Mouse (Mus musculus) Muller cell, postnatal 12 days (primary cell): Measurements from ENCODE around the gene Rpl37a.

Experiments used
- DNase-seq: peaks from one replicate; pipeline ENCODE4 v3.0.0-alpha.2; 2015; ENCODE audit errors: inconsistent ontology term

Gene Rpl37a

GRCm38 (mm10) chr1:72710753-72711653 is at the start of gene Rpl37a:
Rpl37a (plus strand) TSS chr1:72711290.
- DNase-seq, result peak; percentile 91

DNA sequence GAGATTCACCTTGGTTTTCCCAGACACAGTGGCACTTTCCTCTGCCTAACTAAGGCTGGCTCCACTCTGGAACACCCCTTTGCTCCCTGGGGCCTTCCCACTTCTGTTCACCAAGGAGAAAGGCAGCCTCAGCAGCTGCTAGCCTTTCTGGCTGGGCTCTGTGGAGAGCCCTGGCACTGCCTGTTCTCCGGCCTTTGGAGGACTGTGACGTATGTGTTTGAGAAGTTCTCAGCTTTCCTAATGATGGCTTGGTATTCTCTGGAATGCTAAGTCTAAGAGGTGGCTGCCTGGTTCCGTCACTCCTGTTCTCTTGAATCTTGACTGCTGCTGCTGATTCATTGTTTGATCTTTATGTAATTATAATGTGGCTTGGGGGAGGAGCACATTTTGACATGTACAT is 38.0 kb upstream of the Rpl37a start:
- DNase-seq, result no peak

DNA sequence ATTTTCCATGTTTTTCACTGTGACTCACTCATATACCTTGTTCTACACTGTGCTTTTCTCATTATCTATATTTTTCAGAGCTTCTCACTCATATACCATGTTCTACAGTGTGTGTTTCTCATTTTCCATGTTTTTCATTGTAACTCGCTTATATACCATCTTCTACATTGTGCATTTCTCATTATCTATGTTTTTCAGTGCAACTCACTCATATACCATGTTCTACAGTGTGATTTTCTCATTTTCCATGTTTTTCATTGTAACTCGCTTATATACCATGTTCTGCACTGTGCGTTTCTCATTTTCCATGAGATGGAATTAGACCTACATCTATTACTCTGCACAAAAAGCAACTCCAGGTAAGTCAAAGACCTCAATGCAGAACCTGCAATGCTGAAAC is 14.8 kb upstream of the Rpl37a start:
- peak; percentile 57 for DNase-seq

DNA sequence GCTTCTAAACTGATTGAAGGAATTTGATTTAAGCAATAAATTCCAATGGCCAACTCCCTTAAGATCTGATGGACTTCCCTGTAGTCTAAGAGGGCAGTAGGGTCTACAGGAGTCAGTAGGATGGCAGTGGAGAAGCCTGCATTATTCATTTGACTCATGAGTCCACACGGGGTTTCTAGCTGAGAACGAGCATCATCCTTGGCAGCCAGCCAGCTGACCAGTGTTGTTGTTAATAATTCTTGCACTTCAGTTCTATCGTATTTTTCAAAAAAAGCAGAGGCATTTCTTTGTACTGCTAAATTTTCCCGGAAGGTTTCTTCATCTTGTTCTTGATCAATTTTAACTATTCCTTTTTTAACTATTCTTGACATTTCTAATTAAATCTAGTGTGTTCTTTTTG is 12.4 kb upstream of the Rpl37a start:
- no peak for DNase-seq

GRCm38 (mm10) chr1:72700479-72700878 is 10.6 kb upstream of the Rpl37a start, which contains the start of gene Ankar:
Ankar (minus strand) TSS chr1:72700579.
- no peak for DNase-seq

DNA sequence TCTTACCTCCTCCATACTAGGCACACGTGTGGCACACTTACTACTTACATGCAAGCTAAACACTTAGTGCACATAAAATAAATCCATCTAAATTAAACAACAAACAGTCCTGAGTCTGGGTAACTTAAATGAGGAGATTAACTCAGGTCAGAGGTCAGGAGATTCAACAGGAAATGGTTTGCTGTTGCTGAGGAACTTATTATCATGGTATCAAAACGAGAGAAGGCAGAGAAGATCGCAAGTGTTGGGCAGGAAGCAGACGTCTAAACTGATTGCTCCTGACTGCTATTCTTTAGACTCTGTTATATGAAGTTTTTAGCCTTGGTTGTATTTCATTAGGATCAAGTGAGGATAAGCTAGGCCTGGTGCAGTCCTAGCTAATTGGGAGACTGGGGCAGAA is 3.6 kb upstream of the Rpl37a start:
- no peak for DNase-seq

GRCm38 (mm10) chr1:72711684-72712083 is 594 bp downstream of the Rpl37a start:
- DNase-seq, result no peak

- DNase-seq, result no peak
Observed at GRCm38 (mm10) chr1:72714547-72714946, 3.5 kb downstream of the Rpl37a start.

GRCm38 (mm10) chr1:72715065-72715464 is 4.0 kb downstream of the Rpl37a start:
- no peak for DNase-seq

- no peak for DNase-seq
Observed at GRCm38 (mm10) chr1:72715593-72716361, 4.7 kb downstream of the Rpl37a start.

- DNase-seq, result no peak
Observed at GRCm38 (mm10) chr1:72716421-72716820, 5.3 kb downstream of the Rpl37a start.

- DNase-seq, result peak; percentile 67
Observed at GRCm38 (mm10) chr1:72716926-72717325, 5.8 kb downstream of the Rpl37a start.

DNA sequence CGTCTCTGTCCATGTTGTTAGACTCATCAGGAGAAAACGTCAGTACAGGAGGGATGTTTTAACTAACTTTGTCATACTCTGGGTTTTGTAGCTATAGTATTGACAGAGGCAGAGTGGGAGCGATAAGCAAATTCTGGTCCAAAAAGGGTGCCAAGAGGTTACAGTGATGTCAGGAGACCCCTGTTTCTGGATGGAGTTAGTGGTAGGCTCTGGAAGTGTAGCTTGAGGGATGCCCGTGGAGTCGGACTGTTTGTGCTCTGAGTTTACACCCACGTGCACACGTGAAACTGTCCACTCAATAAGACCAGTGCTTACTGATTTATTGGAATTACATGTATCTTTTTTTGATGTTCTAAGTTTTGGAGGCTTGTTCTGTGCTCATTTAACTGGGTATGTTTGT is 6.5 kb downstream of the Rpl37a start:
- no peak for DNase-seq

GRCm38 (mm10) chr1:72718846-72719245 is 7.8 kb downstream of the Rpl37a start:
- peak; percentile 77 for DNase-seq

GRCm38 (mm10) chr1:72720115-72720725 is 9.1 kb downstream of the Rpl37a start:
- DNase-seq, result peak; percentile 42

- peak; percentile 22 for DNase-seq
Observed at GRCm38 (mm10) chr1:72722646-72723045, 11.6 kb downstream of the Rpl37a start.

DNA sequence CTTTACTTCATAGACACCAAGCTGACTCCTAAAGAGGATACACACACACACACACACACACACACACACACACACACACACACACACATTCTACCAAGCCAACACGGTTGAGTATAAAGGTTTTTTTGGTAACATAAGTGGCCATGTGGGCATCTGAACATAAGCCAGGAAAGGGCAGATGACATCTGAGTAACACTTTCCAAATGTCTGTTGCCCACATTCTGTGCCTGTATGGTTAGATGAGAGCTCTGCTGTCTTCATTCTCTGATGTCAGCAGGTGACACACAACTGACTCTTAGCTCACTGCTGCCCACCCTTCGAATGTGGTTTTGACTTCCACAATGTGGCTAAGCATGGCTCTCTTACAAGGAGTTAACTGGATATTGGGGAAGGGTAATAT is 13.3 kb downstream of the Rpl37a start:
- peak; percentile 32 for DNase-seq

- DNase-seq, result no peak
Observed at GRCm38 (mm10) chr1:72725941-72726340, 14.9 kb downstream of the Rpl37a start.

DNA sequence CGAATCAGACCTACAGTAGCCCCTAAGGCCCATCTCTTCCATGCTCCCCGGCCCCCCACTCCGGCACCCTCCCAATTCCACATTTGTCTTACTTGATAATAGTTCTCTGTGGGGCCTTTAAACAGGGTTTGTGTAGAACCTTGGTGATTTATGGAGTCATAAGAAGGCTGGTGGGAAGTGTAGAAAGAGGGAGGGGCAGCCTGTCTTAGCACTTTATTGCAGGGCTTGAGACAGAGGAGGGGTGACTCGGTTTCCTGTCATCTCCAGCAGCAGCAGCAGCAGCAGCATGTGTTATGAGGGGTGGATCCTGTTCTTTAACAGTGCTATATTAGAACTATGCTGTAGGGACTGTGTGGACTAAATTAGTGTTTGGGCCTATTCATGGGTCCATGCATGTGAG is 17.7 kb downstream of the Rpl37a start:
- DNase-seq, result no peak

GRCm38 (mm10) chr1:72730126-72730525 is 19.0 kb downstream of the Rpl37a start:
- DNase-seq, result no peak

DNA sequence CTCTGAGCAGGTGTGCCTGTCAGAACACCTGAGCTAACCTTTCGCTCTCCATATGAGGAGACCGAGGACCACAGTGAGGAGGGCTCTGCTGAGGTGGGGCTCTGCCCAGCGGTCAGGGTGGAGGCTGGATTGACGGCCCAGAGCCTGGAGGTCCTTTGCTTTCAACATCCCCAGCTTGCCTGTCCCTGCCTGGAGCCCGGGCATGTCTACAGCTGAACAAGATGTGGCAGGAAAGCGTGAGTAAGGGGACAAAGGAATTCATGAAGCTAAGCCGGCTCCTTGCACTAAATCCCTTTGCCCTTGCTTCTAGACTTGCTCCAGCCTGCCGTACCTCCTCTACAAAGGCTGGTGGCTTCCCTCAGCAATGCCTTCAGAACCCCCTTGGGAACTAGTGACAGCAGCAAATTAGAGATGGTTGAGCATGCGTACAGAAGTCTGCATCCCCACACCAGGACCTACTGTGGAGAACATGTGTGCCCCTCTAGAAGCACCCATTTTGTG is 22.2 kb downstream of the Rpl37a start:
- no peak for DNase-seq
